Mouse (Mus musculus) heart, postnatal 14 days (tissue): ENCODE measurements around the gene Gcn1l1. TPM values are rescaled to one million over a fixed set of nuclear protein-coding genes. Genes with fewer than 3 reads are reported as not detected.
A peak's percentile ranks its signal among the peaks of the same experiment; 100 is the strongest.
"Not testable (repeated sequence)": the region's sequence is repeated elsewhere in the genome, so short reads cannot be mapped to it uniquely, and the experiment has no call there.

Experiments
- DNase-seq, 2 experiments: peaks; one replicate each; pipeline ENCODE4 v3.0.0; 2021 to 2022
- intact Hi-C: fragments of 180-260 bp; cut with DNase I; formaldehyde crosslinking; loops from one replicate; pipeline ENCODE4 v1.15.1; 2025
- long read RNA-seq, 2 experiments: library from polyadenylated mRNA; stranded (forward); transcript quantifications; one replicate each; pipeline ENCODE4 v2.0.0; 2021
- total RNA-seq, 2 experiments: library from RNA; stranded (reverse); gene quantifications; 2 replicates each; pipeline ENCODE4 v1.2.3; 2021

Gene Gcn1l1
- 10 to 100 TPM; 45.1 to 46.6 TPM for total RNA-seq
- long read RNA-seq, experiment 1, partial matches to known transcripts = 34 of 35 reads
- long read RNA-seq, experiment 1, other reads (novel, unspliced or antisense) = 1 of 35 reads
- long read RNA-seq, experiment 2, full-length matches to known transcripts = 2 of 27 reads
- long read RNA-seq, experiment 2, partial matches to known transcripts = 25 of 27 reads
- long read RNA-seq, experiment 2, other reads (novel, unspliced or antisense) = 0 of 27 reads

GRCm38 (mm10) chr5:115564737-115565393 is at the start of gene Gcn1l1:
TSS of gene Gcn1l1 (plus strand) at chr5:115565254.
- peak; percentile 85 to 87 for DNase-seq

GRCm38 (mm10) chr5:115516081-115516907 is 48.8 kb upstream of the Gcn1l1 start:
- intact Hi-C loops = no loop called here
- peak; percentile 55 to 63 for DNase-seq

More at GRCm38 (mm10) chr5:115564737-115565393, at the start of gene Gcn1l1:
- intact Hi-C loops = no loop called here

GRCm38 (mm10) chr5:115516908-115517307 is 48.1 kb upstream of the Gcn1l1 start:
- DNase-seq = no peak
- intact Hi-C loops = no loop called here

- intact Hi-C loops = no loop called here
- no peak for DNase-seq
Observed at GRCm38 (mm10) chr5:115517501-115517900, 47.6 kb upstream of the Gcn1l1 start.

- DNase-seq, intact Hi-C loops: not testable (repeated sequence)
Observed at GRCm38 (mm10) chr5:115518214-115518613, 46.8 kb upstream of the Gcn1l1 start.

GRCm38 (mm10) chr5:115520325-115520869 is 44.7 kb upstream of the Gcn1l1 start:
- peak in 1 of 2 experiments; percentile 41 for DNase-seq
- intact Hi-C loops = no loop called here

- intact Hi-C loops = no loop called here
- peak in 1 of 2 experiments; percentile 19 for DNase-seq
Observed at GRCm38 (mm10) chr5:115521553-115522461, 43.2 kb upstream of the Gcn1l1 start.

GRCm38 (mm10) chr5:115522531-115522930 is 42.5 kb upstream of the Gcn1l1 start:
- intact Hi-C loops = no loop called here
- no peak for DNase-seq

GRCm38 (mm10) chr5:115522981-115523499 is 42.0 kb upstream of the Gcn1l1 start:
- intact Hi-C loops = no loop called here
- DNase-seq = no peak

GRCm38 (mm10) chr5:115523971-115524370 is 41.1 kb upstream of the Gcn1l1 start:
- DNase-seq = peak in 1 of 2 experiments; percentile 31
- intact Hi-C loops = loop anchor here (1.0 kb wide), 1 partner anchor 14 kb away; no protein-coding TSS in a partner anchor

- intact Hi-C loops = loop anchor here (1.0 kb wide), 1 partner anchor 14 kb away; no protein-coding TSS in a partner anchor
- peak in 1 of 2 experiments; percentile 4 for DNase-seq
Observed at GRCm38 (mm10) chr5:115524471-115524870, 40.6 kb upstream of the Gcn1l1 start.

GRCm38 (mm10) chr5:115525416-115525815 is 39.6 kb upstream of the Gcn1l1 start:
- intact Hi-C loops = no loop called here
- DNase-seq = no peak

GRCm38 (mm10) chr5:115525943-115526342 is 39.1 kb upstream of the Gcn1l1 start:
- DNase-seq = no peak
- intact Hi-C loops = no loop called here

- intact Hi-C loops = no loop called here
- no peak for DNase-seq
Observed at GRCm38 (mm10) chr5:115526456-115527202, 38.4 kb upstream of the Gcn1l1 start.

GRCm38 (mm10) chr5:115528128-115528527 is 36.9 kb upstream of the Gcn1l1 start:
- no peak for DNase-seq
- intact Hi-C loops = no loop called here

GRCm38 (mm10) chr5:115529364-115529741 is 35.7 kb upstream of the Gcn1l1 start:
- no peak for DNase-seq
- intact Hi-C loops = no loop called here

- DNase-seq = no peak
- intact Hi-C loops = no loop called here
Observed at GRCm38 (mm10) chr5:115529742-115530446, 35.2 kb upstream of the Gcn1l1 start.

GRCm38 (mm10) chr5:115530447-115530809 is 34.6 kb upstream of the Gcn1l1 start:
- DNase-seq = no peak
- intact Hi-C loops = no loop called here
